Mouse (Mus musculus) bone marrow, adult 2 months (tissue): ENCODE results near the gene Tm6sf1.
"Not testable (repeated sequence)": the region's sequence is repeated elsewhere in the genome, so short reads cannot be mapped to it uniquely, and the experiment has no call there.

Experiments used
- CTCF ChIP-seq: fragments of 200-500 bp; IDR thresholded peaks from 2 replicates; pipeline ENCODE4 v1.5.1; 2011; ENCODE audit warnings: low read length, control low read depth; ENCODE audit not compliant: control insufficient read depth, insufficient read depth
- POLR2A ChIP-seq: fragments of 200-500 bp; IDR thresholded peaks from 2 replicates; pipeline ENCODE4 v1.6.1; 2011; ENCODE audit warnings: low read depth, mild to moderate bottlenecking, control low read depth, low read length, borderline replicate concordance; ENCODE audit not compliant: control insufficient read depth

DNA sequence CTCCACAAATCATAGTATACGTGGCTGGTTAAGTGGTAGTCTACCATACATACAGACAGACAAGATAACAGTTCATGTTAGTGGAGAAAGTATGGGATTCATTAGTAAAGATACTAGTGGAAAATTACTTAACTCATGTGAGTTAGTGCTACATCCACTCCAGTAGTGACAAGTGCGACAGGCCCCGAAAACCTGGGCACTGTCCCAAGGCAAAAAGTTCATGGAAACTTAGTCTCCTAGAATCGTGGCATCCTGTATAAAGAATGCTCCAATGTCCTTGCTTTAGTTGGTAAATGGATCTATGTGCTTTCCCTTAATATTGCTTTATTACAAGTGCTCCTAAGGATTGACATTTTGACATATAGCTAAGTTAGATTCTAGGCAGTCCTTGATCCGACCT, 21.0 kb upstream of the Tm6sf1 start:
- not testable (repeated sequence) for TF ChIP-seq CTCF, POLR2A
